Mouse (Mus musculus) limb, embryonic 14.5 days (tissue): ENCODE measurements at regions not wholly inside any gene's neighbourhood (a gene's known extent, or its start where the extent isn't known, plus 50 kb on each side); places are given as distances from the start of the nearest gene placed in this dataset.
A peak's percentile ranks its signal among the peaks of the same experiment; 100 is the strongest.

Experiments used
- ATAC-seq: fragments of 200-750 bp; cut with Nextera tagmentation; 2 replicates; pipeline ENCODE4 v1.8.0; 2017; ENCODE audit warnings: low read depth, moderate number of reproducible peaks, moderate TSS enrichment; ENCODE audit not compliant: low FRiP score
- DNase-seq: peaks from one replicate; pipeline ENCODE4 v3.0.0-alpha.2; 2015; ENCODE audit warnings: low spot score
- H3K27ac ChIP-seq: fragments of 300-500 bp; sonication (generic); replicated peaks from 2 replicates; pipeline ENCODE4 v1.5.1; 2014; ENCODE audit warnings: low read depth, mild to moderate bottlenecking, low read length, moderate library complexity, mixed read lengths
- H3K27me3 ChIP-seq: fragments of 300-500 bp; sonication (generic); 2 replicates; pipeline ENCODE4 v1.6.1; 2014; ENCODE audit warnings: low read length, mixed read lengths; ENCODE audit not compliant: control insufficient read depth, insufficient read depth
- H3K36me3 ChIP-seq: fragments of 300-500 bp; sonication (generic); 2 replicates; pipeline ENCODE4 v1.6.1; 2014; ENCODE audit warnings: mild to moderate bottlenecking, low read length, moderate library complexity, mixed read lengths; ENCODE audit not compliant: control insufficient read depth, insufficient read depth
- H3K4me1 ChIP-seq: fragments of 300-500 bp; sonication (generic); 2 replicates; pipeline ENCODE4 v1.6.1; 2014; ENCODE audit warnings: antibody characterized with exemption, low read length, mixed read lengths; ENCODE audit not compliant: control insufficient read depth, insufficient read depth
- H3K4me2 ChIP-seq: fragments of 300-500 bp; sonication (generic); replicated peaks from 2 replicates; pipeline ENCODE4 v1.6.1; 2014; ENCODE audit warnings: low read depth, mild to moderate bottlenecking, low read length, moderate library complexity; ENCODE audit not compliant: severe bottlenecking
- H3K4me3 ChIP-seq: fragments of 300-500 bp; sonication (generic); replicated peaks from 2 replicates; pipeline ENCODE4 v1.5.1; 2014; ENCODE audit warnings: low read length
- H3K9ac ChIP-seq: fragments of 300-500 bp; sonication (generic); 2 replicates; pipeline ENCODE4 v1.6.1; 2014; ENCODE audit warnings: mild to moderate bottlenecking, low read depth, low read length, moderate library complexity; ENCODE audit not compliant: severe bottlenecking
- H3K9me3 ChIP-seq: fragments of 300-500 bp; sonication (generic); 2 replicates; pipeline ENCODE4 v1.6.1; 2016; ENCODE audit warnings: low read length; ENCODE audit not compliant: control insufficient read depth
- POLR2A ChIP-seq: fragments of 200-500 bp; IDR thresholded peaks from 2 replicates; pipeline ENCODE4 v1.8.0; 2012; ENCODE audit warnings: inconsistent platforms, mild to moderate bottlenecking, moderate library complexity, borderline replicate concordance; ENCODE audit not compliant: insufficient read depth, insufficient read length; ENCODE audit errors: extremely low read depth
- WGBS: fragments of 180-500 bp; shearing (Covaris S2); extraction: QIAGEN DNeasy Blood & Tissue Kit; methylation state at CpG from one replicate; pipeline ENCODE4 v1.1.7; 2014; 5-methylcytosine and 5-hydroxymethylcytosine counted together

GRCm38 (mm10) chr3:101162536-101163159 lies 52.6 kb upstream of the Ptgfrn start:
- 30% methylated on average over 14 of the region's 14 CpGs for WGBS
- Histone ChIP-seq H3K27ac (peak overlapping the region; percentile 82), H3K36me3 (no peaks in the 10 kb centered on the region), H3K4me3 (no peak overlapping the region), H3K4me1 (peaks cover 37% of the 10 kb centered on the region), H3K9me3 (no peaks in the 10 kb centered on the region), H3K9ac (no peak overlapping the region), H3K4me2 (peak overlapping the region; percentile 37; the same call in 1 of the 2 replicates), H3K27me3 (no peaks in the 10 kb centered on the region)
- peak; percentile 88 for DNase-seq
- ATAC-seq, result peak; percentile 62
- TF ChIP-seq POLR2A, result no peak

- 0 out of 2 replicates have a peak overlapping the region, but pooled peaks have one; percentile 25 for H3K9ac ChIP-seq
- DNase-seq (peak; percentile 50), ATAC-seq (peak; percentile 38)
- H3K27me3 ChIP-seq, result no peaks in the 10 kb centered on the region
- WGBS, result 16% methylated on average over 14 of the region's 14 CpGs
- no peak for TF ChIP-seq POLR2A
- peaks cover 37% of the 10 kb centered on the region for H3K4me1 ChIP-seq
- peak overlapping the region; percentile 82 for H3K27ac ChIP-seq
- H3K4me2 ChIP-seq, result peak overlapping the region; percentile 37
- no peaks in the 10 kb centered on the region for H3K9me3 ChIP-seq
- peak overlapping the region; percentile 8; the same call in 1 of the 2 replicates for H3K4me3 ChIP-seq
- H3K36me3 ChIP-seq, result no peaks in the 10 kb centered on the region
Observed at GRCm38 (mm10) chr3:101161941-101162531, 52.0 kb upstream of the Ptgfrn start.

GRCm38 (mm10) chr3:101161421-101161940 lies 51.4 kb upstream of the Ptgfrn start:
- 0 out of 2 replicates have a peak overlapping the region, but pooled peaks have one; percentile 25 for H3K9ac ChIP-seq
- WGBS, result 7% methylated on average over 11 of the region's 11 CpGs
- peak overlapping the region; percentile 82 for H3K27ac ChIP-seq
- ATAC-seq, result peak; percentile 63; the same call in 1 of the 2 replicates
- DNase-seq, result peak; percentile 67
- no peaks in the 10 kb centered on the region for H3K9me3 ChIP-seq
- H3K27me3 ChIP-seq, result no peaks in the 10 kb centered on the region
- TF ChIP-seq POLR2A, result no peak
- peaks cover 37% of the 10 kb centered on the region for H3K4me1 ChIP-seq
- peak overlapping the region; percentile 8; the same call in 1 of the 2 replicates for H3K4me3 ChIP-seq
- H3K36me3 ChIP-seq, result no peaks in the 10 kb centered on the region
- peak overlapping the region; percentile 37 for H3K4me2 ChIP-seq
